Mouse (Mus musculus) CH12.LX (cell line): ENCODE data around the gene Ubb. TPM values are rescaled to one million over a fixed set of nuclear protein-coding genes. Genes with fewer than 3 reads are reported as not detected.

Experiments used
- DNase-seq: peaks from one replicate; pipeline ENCODE4 v3.0.0-alpha.2; 2013; ENCODE audit errors: extremely low read depth
- H3K27ac ChIP-seq: 2 replicates; pipeline ENCODE4 v1.5.1; 2012; ENCODE audit warnings: low read depth, mild to moderate bottlenecking, control low read depth, moderate library complexity; ENCODE audit not compliant: insufficient read depth
- H3K27me3 ChIP-seq: replicated peaks from 2 replicates; pipeline ENCODE3; 2012; ENCODE audit warnings: inconsistent platforms
- H3K36me3 ChIP-seq, 2 experiments: replicated peaks in 1 of 2; 2 replicates each; pipeline versions ENCODE3 to v1.6.1; 2012; ENCODE audit warnings: inconsistent platforms in 1 of 2, low read length in 1 of 2, mild to moderate bottlenecking in 1 of 2, mixed read lengths in 1 of 2, moderate library complexity in 1 of 2; ENCODE audit not compliant: control insufficient read depth in 1 of 2, insufficient read depth in 1 of 2
- H3K4me1 ChIP-seq, 2 experiments: 2 replicates each; pipeline ENCODE4 v1.6.1; 2012; ENCODE audit warnings: inconsistent platforms in 1 of 2, moderate library complexity in 1 of 2; ENCODE audit not compliant: insufficient read depth in 2 of 2, control insufficient read depth in 1 of 2
- H3K4me2 ChIP-seq: 2 replicates; pipeline ENCODE4 v1.6.1; 2012; ENCODE audit warnings: low read depth, mild to moderate bottlenecking, control low read depth; ENCODE audit not compliant: poor library complexity, insufficient read depth, severe bottlenecking
- H3K4me3 ChIP-seq, 3 experiments: fragments of 150-350 bp in 1 of 3; sonication (generic) in 1 of 3; replicated peaks in 1 of 3; 2 replicates each; pipeline versions ENCODE3 to v1.5.1; 2011 to 2012; ENCODE audit warnings: low read depth in 2 of 3, low read length in 2 of 3, mild to moderate bottlenecking in 2 of 3, moderate library complexity in 2 of 3, control low read depth in 1 of 3, improper control_type of control experiment in 1 of 3, inconsistent platforms in 1 of 3, mixed read lengths in 1 of 3; ENCODE audit not compliant: poor library complexity in 1 of 3
- H3K79me2 ChIP-seq: replicated peaks from 2 replicates; pipeline ENCODE4 v1.6.1; 2012; ENCODE audit warnings: mild to moderate bottlenecking, moderate library complexity; ENCODE audit not compliant: control insufficient read depth, poor library complexity, insufficient read depth, severe bottlenecking; ENCODE audit errors: extremely low read depth
- H3K9ac ChIP-seq: 2 replicates; pipeline ENCODE4 v1.6.1; 2012; ENCODE audit warnings: low read depth, mild to moderate bottlenecking, control low read depth, moderate library complexity; ENCODE audit not compliant: insufficient read depth
- H3K9me3 ChIP-seq: replicated peaks from 2 replicates; pipeline ENCODE3; 2012; ENCODE audit warnings: low read length, inconsistent platforms, mixed read lengths
- CHD1 ChIP-seq: IDR thresholded peaks from 2 replicates; pipeline ENCODE4 v1.6.1; 2012; ENCODE audit warnings: low read depth, low read length, improper control_type of control experiment, inconsistent platforms
- CHD2 ChIP-seq: IDR thresholded peaks from 2 replicates; pipeline ENCODE4 v1.6.1; 2011; ENCODE audit warnings: low read length, improper control_type of control experiment
- ELF1 ChIP-seq: IDR thresholded peaks from 2 replicates; pipeline ENCODE4 v1.6.1; 2014; ENCODE audit warnings: low read depth, mild to moderate bottlenecking, inconsistent platforms, low read length, improper control_type of control experiment
- GABPA ChIP-seq: IDR thresholded peaks from 2 replicates; pipeline ENCODE4 v1.6.1; 2012; ENCODE audit warnings: low read depth, low read length, improper control_type of control experiment, inconsistent platforms; ENCODE audit not compliant: insufficient replicate concordance
- HCFC1 ChIP-seq: IDR thresholded peaks from 2 replicates; pipeline ENCODE4 v1.6.1; 2012; ENCODE audit warnings: low read depth, mild to moderate bottlenecking, inconsistent platforms, low read length, improper control_type of control experiment
- IRF4 ChIP-seq: IDR thresholded peaks from 2 replicates; pipeline ENCODE4 v1.6.1; 2014; ENCODE audit warnings: low read depth, mild to moderate bottlenecking, inconsistent platforms, low read length, improper control_type of control experiment
- MAFK ChIP-seq: IDR thresholded peaks from 2 replicates; pipeline ENCODE4 v1.6.1; 2011; ENCODE audit warnings: low read length, improper control_type of control experiment; ENCODE audit not compliant: insufficient replicate concordance
- MAX ChIP-seq: IDR thresholded peaks from 2 replicates; pipeline ENCODE4 v1.6.1; 2011; ENCODE audit warnings: low read length, improper control_type of control experiment
- MAZ ChIP-seq: IDR thresholded peaks from 2 replicates; pipeline ENCODE4 v1.6.1; 2012; ENCODE audit warnings: low read depth, mild to moderate bottlenecking, inconsistent platforms, low read length, improper control_type of control experiment, moderate library complexity
- MXI1 ChIP-seq: IDR thresholded peaks from 2 replicates; pipeline ENCODE4 v1.6.1; 2011; ENCODE audit warnings: mild to moderate bottlenecking, low read depth, low read length, improper control_type of control experiment
- MYC ChIP-seq: IDR thresholded peaks from 2 replicates; pipeline ENCODE4 v1.6.1; 2011; ENCODE audit warnings: low read depth, mild to moderate bottlenecking, improper control_type of control experiment, low read length
- NELFE ChIP-seq: IDR thresholded peaks from 2 replicates; pipeline ENCODE4 v1.6.1; 2011; ENCODE audit warnings: low read depth, low read length, improper control_type of control experiment
- PAX5 ChIP-seq: IDR thresholded peaks from 2 replicates; pipeline ENCODE4 v1.6.1; 2012; ENCODE audit warnings: low read length, inconsistent platforms, mixed read lengths
- POLR2A ChIP-seq: IDR thresholded peaks from 2 replicates; pipeline ENCODE4 v1.6.1; 2011; ENCODE audit warnings: low read depth, mild to moderate bottlenecking, improper control_type of control experiment, low read length
- POLR2AphosphoS2 ChIP-seq: IDR thresholded peaks from 2 replicates; pipeline ENCODE4 v1.6.1; 2011; ENCODE audit warnings: low read depth, low read length, improper control_type of control experiment
- SIN3A ChIP-seq: IDR thresholded peaks from 2 replicates; pipeline ENCODE4 v1.6.1; 2012; ENCODE audit warnings: low read length, improper control_type of control experiment, inconsistent platforms
- SMC3 ChIP-seq: IDR thresholded peaks from 2 replicates; pipeline ENCODE4 v1.6.1; 2011; ENCODE audit warnings: low read depth, low read length, improper control_type of control experiment
- USF2 ChIP-seq: conservative IDR thresholded peaks from 2 replicates; pipeline ENCODE4 v1.6.1; 2011; ENCODE audit warnings: low read depth, low read length, improper control_type of control experiment
- ZC3H11A ChIP-seq: IDR thresholded peaks from 2 replicates; pipeline ENCODE4 v1.6.1; 2012; ENCODE audit warnings: low read depth, mild to moderate bottlenecking, inconsistent platforms, low read length, improper control_type of control experiment
- ZMIZ1 ChIP-seq: IDR thresholded peaks from 2 replicates; pipeline ENCODE4 v1.6.1; 2012; ENCODE audit warnings: low read depth, mild to moderate bottlenecking, inconsistent platforms, low read length, improper control_type of control experiment
- dilution Hi-C: fragments of 300-500 bp; cut with MboI; formaldehyde crosslinking; loops from 2 replicates; pipeline ENCODE4 v1.14.3; 2020; ENCODE audit warnings: low sequenced_read_pairs; ENCODE audit not compliant: extremely low pct_unique_long_range_greater_than_20kb, extremely low pct_ligation_motif_present
- in situ Hi-C: fragments of 300-500 bp; cut with MboI; formaldehyde crosslinking; loops from 3 replicates; pipeline ENCODE4 v1.14.3; 2019; ENCODE audit warnings: low sequenced_read_pairs, low pct_ligation_motif_present, low pct_unique_long_range_greater_than_20kb, mixed read lengths
- polyA plus RNA-seq: library from polyadenylated mRNA; unstranded; fragments of >175 nt; gene quantifications from 2 replicates; pipeline ENCODE4 v1.2.1, GENCODE M21; 2012; ENCODE audit warnings: low read depth; ENCODE audit not compliant: insufficient read length
- total RNA-seq, 2 experiments: library from RNA; depleted of rRNA; stranded (reverse); fragments of 300-350 nt in 1 of 2; fragments of >200 nt in 1 of 2; gene quantifications; 2 replicates each; pipeline ENCODE4 v1.2.3; 2012 to 2014

Gene Ubb
- total and polyA plus RNA-seq, 3 experiments: 1,092 to 2,098 (median 1,487) TPM

GRCm38 (mm10) chr11:62554934-62555517, 4.1 kb downstream of the Ubb start:
- Histone ChIP-seq H3K36me3 (peaks cover 18 to 24% of the 10 kb centered on the region in 2 experiments), H3K4me2 (peak overlapping the region; percentile 99), H3K79me2 (peaks cover 31% of the 10 kb centered on the region), H3K27ac (no peak overlapping the region), H3K27me3 (no peaks in the 10 kb centered on the region), H3K9me3 (no peaks in the 10 kb centered on the region), H3K4me3 (no peak overlapping the region), H3K4me1 (peaks cover 6 to 41% of the 10 kb centered on the region in 2 experiments; a peak in 3 of 4 replicates), H3K9ac (peak overlapping the region; percentile 89)
- TF ChIP-seq HCFC1: no peak
- no peak for TF ChIP-seq IRF4
- TF ChIP-seq SMC3: no peak
- no peak for TF ChIP-seq ELF1
- 0 out of 2 replicates have a peak, but pooled peaks have one; percentile 2 for TF ChIP-seq CHD1
- TF ChIP-seq MYC: 0 out of 2 replicates have a peak, but pooled peaks have one; percentile 34
- peak; percentile 79 for TF ChIP-seq POLR2AphosphoS2
- no peak for TF ChIP-seq MAX
- TF ChIP-seq SIN3A: no peak
- TF ChIP-seq MAZ: no peak
- 0 out of 2 replicates have a peak, but pooled peaks have one; percentile 4 for TF ChIP-seq MAFK
- TF ChIP-seq PAX5: no peak
- TF ChIP-seq NELFE: peak; percentile 37; the same call in 1 of the 2 replicates
- 0 out of 2 replicates have a peak, but pooled peaks have one; percentile 8 for TF ChIP-seq CHD2
- TF ChIP-seq ZMIZ1: 0 out of 2 replicates have a peak, but pooled peaks have one; percentile 47
- no peak for TF ChIP-seq USF2
- TF ChIP-seq ZC3H11A: no peak
- no peak for TF ChIP-seq MXI1
- no peak for TF ChIP-seq GABPA
- DNase-seq: no peak
- dilution Hi-C loops: no loop called here
- in situ Hi-C loops: no loop called here

GRCm38 (mm10) chr11:62555896-62556412, 5.0 kb downstream of the Ubb start:
- H3K9ac ChIP-seq: no peak overlapping the region
- TF ChIP-seq POLR2A: no peak; the same call in 1 of the 2 replicates
- peak; percentile 8; the same call in 1 of the 2 replicates for TF ChIP-seq CHD2
- H3K9me3 ChIP-seq: peaks cover 3% of the 10 kb centered on the region
- no peaks in the 10 kb centered on the region for H3K27me3 ChIP-seq
- dilution Hi-C loops (no loop called here), in situ Hi-C loops (no loop called here)
- no peak for DNase-seq
- no peak overlapping the region for H3K4me2 ChIP-seq
- peaks cover 6 to 41% of the 10 kb centered on the region in 2 experiments; a peak in 3 of 4 replicates for H3K4me1 ChIP-seq
- no peak overlapping the region for H3K27ac ChIP-seq
- H3K4me3 ChIP-seq: no peak overlapping the region
- peaks cover 31% of the 10 kb centered on the region for H3K79me2 ChIP-seq
- peaks cover 18 to 26% of the 10 kb centered on the region in 2 experiments for H3K36me3 ChIP-seq
